Mouse (Mus musculus): Measurements from ENCODE around the gene Mboat7.

- TF ChIP-seq CTCF (IDR thresholded peaks at IDR 0.05; ENCODE audit: borderline replicate concordance, extremely low read depth, insufficient read depth, insufficient read length) (no peak), POLR2A (IDR thresholded peaks at IDR 0.05; ENCODE audit: borderline replicate concordance, extremely low read depth, insufficient read depth, insufficient read length, poor library complexity, severe bottlenecking) (no peak)
Measured at GRCm38 (mm10) chr7:3645488-3646025, 47.8 kb downstream of the Mboat7 start.

Data from brain, embryonic 14.5 days (tissue).